Mouse (Mus musculus): Measurements from ENCODE around the gene Ctsg. TPM values are rescaled to one million over a fixed set of nuclear protein-coding genes. Genes with fewer than 3 reads are reported as not detected.

The Ctsg gene
- total RNA-seq, 2 experiments from 2014 or later: not detected

Small RNAs within 50 kb of the gene (microRNA-seq; reads per million reads assigned to microRNA genes)
- 0 reads per million in 2 experiments for gene Mir6949

Other genes starting within 250 kb of the Ctsg start
- 10 to 100 TPM; 11.3 to 11.4 TPM for gene Nynrin, start 248.6 kb downstream of the Ctsg start, total RNA-seq (2021)
- gene Cbln3, start 218.2 kb downstream of the Ctsg start, total RNA-seq (2021): under 1 TPM; 0.38 to 0.69 TPM
- 10 to 100 TPM; 11.5 to 11.9 TPM for gene Khnyn, start 217.6 kb downstream of the Ctsg start, total RNA-seq (2021)
- gene Sdr39u1, start 202.3 kb downstream of the Ctsg start, total RNA-seq (2021): 10 to 100 TPM; 73.9 to 76.0 TPM
- 1 to 10 TPM in 1 of 2 experiments, under 1 TPM in 1; 0.48 to 1.2 TPM for gene Cma1, start 157.9 kb downstream of the Ctsg start, total RNA-seq (2021)
- gene Cma2, start 151.6 kb downstream of the Ctsg start, total RNA-seq (2021): not detected
- gene Mcpt1, start 84.6 kb downstream of the Ctsg start, total RNA-seq (2021): not detected
- gene Mcpt9, start 72.1 kb downstream of the Ctsg start, total RNA-seq (2021): not detected
- not detected for gene Mcpt2, start 60.5 kb downstream of the Ctsg start, total RNA-seq (2021)
- gene Mcpt4, start 40.3 kb downstream of the Ctsg start, total RNA-seq (2021): not detected
- not detected for gene Mcpt8, start 17.3 kb downstream of the Ctsg start, total RNA-seq (2021)
- gene Gzme, start 18.1 kb upstream of the Ctsg start, total RNA-seq (2021): not detected
- not detected for gene Gzmd, start 30.0 kb upstream of the Ctsg start, total RNA-seq (2021)
- not detected for gene Gzmg, start 57.0 kb upstream of the Ctsg start, total RNA-seq (2021)
- gene Gzmn, start 72.0 kb upstream of the Ctsg start, total RNA-seq (2021): not detected
- not detected for gene Gzmf, start 108.8 kb upstream of the Ctsg start, total RNA-seq (2021)
- gene Gzmc, start 132.1 kb upstream of the Ctsg start, total RNA-seq (2021): not detected
- gene Gzmb, start 159.7 kb upstream of the Ctsg start, total RNA-seq (2021): not detected

Data from layer of hippocampus, postnatal 14 days (tissue).